Mouse (Mus musculus): ENCODE measurements around the gene Kdm8. TPM values are rescaled to one million over a fixed set of nuclear protein-coding genes. Genes with fewer than 3 reads are reported as not detected.
A peak's percentile ranks its signal among the peaks of the same experiment; 100 is the strongest.
"Not testable (repeated sequence)": the region's sequence is repeated elsewhere in the genome, so short reads cannot be mapped to it uniquely, and the experiment has no call there.

The Kdm8 gene
- polyA plus RNA-seq, 1 experiment from 2014 or later = 4.7 TPM

DNA sequence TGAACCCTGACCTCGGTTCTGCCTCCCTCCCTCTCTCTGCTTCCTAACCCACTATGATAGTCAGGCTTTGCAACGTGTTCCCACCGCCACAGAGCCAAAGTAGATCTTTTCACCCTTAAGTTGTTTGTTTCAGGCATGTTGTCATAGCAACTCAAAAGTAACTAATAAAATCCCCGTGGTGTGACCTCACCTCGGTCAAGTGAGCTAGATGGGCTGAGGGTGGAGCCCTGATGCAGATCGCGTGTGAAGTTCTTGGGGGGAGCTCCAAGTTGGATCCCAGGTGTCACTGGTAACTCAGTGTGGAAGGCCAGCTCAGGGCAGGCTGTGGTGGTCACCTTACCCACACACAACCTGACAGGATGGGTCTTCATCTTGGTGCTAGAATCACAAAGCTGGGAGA, 16.1 kb upstream of the Kdm8 start:
- H3K4me3 ChIP-seq = no peak overlapping the region
- WGBS = 82% methylated on average over 7 of the region's 7 CpGs
- H3K27me3 ChIP-seq = no peaks in the 10 kb centered on the region
- ATAC-seq (ENCODE audit: low read depth) = no peak
- H3K36me3 ChIP-seq = no peaks in the 10 kb centered on the region
- peaks cover 7% of the 10 kb centered on the region; the same call in 1 of the 2 replicates for H3K9me3 ChIP-seq
- no peak overlapping the region for H3K4me2 ChIP-seq
- H3K4me1 ChIP-seq (replicated peaks) = peaks cover 9% of the 10 kb centered on the region; the same call in 1 of the 2 replicates
- H3K27ac ChIP-seq (replicated peaks) = no peak overlapping the region
- H3K9ac ChIP-seq = no peak overlapping the region

DNA sequence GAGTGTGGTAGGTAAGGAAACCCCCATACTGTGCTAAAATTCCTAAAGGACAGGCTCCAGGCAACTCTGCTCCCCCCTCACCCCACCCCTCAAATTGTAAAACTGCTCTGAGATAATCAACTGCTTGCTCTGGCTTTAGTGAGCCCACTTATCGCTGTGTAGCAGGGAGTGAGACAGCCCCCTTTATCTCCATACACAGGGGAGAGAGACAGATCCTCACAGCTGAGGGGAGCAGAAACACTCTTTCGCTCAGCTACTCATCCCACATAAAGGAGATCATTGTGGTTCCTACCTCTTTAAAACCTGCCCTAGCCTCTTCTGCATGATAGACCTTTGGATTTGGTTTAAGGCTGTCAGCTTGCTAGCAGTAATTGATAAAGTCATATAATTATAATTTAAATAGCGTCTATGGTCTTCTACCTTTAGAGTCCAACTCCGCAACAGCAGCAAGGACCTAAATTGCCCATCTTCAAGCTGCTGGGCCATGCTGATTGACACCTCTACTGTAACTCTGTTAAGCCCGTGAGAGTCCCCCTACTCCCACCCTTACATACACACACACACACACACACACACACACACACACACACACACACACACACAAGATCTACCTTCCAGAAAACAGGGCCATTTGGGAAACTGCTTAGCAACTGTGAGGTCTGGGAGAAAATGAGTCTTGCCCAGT, 15.5 kb upstream of the Kdm8 start:
- ATAC-seq (ENCODE audit: low read depth); H3K4me2 ChIP-seq; H3K4me3 ChIP-seq; H3K36me3 ChIP-seq; H3K9ac ChIP-seq; H3K9me3 ChIP-seq; H3K27me3 ChIP-seq; H3K4me1 ChIP-seq (replicated peaks); H3K27ac ChIP-seq (replicated peaks): not testable (repeated sequence)
- WGBS = 76% methylated on average over 5 of the region's 5 CpGs

DNA sequence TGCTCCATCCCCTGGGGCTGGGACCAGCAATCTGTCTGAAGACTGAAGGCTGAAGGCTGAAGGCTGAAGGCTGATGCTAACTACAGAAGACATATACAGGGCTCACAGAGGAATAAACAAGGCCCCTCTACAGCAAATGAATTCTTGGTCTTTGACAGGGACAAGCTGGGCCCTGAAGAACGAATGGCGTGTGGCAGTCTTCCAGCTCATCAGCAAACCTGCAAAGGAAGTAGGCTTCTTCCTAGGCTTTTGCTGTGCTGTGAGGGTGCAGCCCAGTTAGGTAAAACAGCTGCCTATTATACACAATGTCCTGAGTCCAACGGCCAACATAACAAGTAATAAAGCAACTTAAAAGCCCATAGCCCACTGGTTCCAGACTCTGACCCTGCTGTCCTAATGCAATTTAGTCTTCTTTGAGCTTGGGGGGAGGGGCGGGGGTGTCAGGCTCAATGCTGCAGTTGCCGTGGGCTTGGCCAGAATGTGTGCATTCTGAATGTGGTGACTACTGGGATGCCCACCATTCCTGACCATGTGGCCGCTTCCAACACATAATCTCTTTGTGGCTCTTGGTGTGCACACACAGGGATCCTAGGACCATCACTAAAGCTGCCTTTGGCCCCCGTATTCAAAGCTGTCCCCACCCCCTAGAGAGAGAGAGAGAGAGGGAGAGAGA, 14.2 kb upstream of the Kdm8 start:
- H3K4me1 ChIP-seq (replicated peaks) = peaks cover 11% of the 10 kb centered on the region; the same call in 1 of the 2 replicates
- ATAC-seq (ENCODE audit: low read depth) = no peak
- 53% methylated on average over 7 of the region's 7 CpGs for WGBS
- H3K27ac ChIP-seq (replicated peaks) = 0 out of 2 replicates have a peak overlapping the region, but pooled peaks have one; percentile 49
- no peaks in the 10 kb centered on the region for H3K36me3 ChIP-seq
- H3K9ac ChIP-seq = no peak overlapping the region
- H3K27me3 ChIP-seq = no peaks in the 10 kb centered on the region
- H3K4me2 ChIP-seq = no peak overlapping the region
- H3K9me3 ChIP-seq = peaks cover 7% of the 10 kb centered on the region; the same call in 1 of the 2 replicates
- no peak overlapping the region for H3K4me3 ChIP-seq

DNA sequence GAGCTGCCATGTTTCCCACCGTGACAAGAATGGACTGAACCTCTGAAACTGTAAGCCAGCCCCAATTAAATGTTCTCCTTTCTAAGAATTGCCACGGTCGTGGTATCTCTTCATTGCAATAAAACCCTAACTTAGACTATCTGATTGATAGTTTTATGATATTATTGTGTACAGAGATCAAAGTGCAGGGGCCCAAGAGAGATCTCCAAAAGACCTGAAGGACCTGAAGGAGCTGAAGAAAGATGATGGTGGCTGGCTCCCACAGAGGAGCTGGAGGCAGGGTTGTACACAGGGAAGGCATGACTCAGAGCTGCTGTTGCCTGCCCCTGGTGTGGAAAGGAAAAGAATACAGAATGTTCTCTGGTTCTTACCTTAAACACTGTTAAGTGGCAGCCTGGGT, 10.6 kb upstream of the Kdm8 start:
- H3K27ac ChIP-seq (replicated peaks) = peak overlapping the region; percentile 62; the same call in 1 of the 2 replicates
- no peaks in the 10 kb centered on the region for H3K27me3 ChIP-seq
- no peak overlapping the region for H3K9ac ChIP-seq
- WGBS = 66% methylated on average over 3 of the region's 3 CpGs
- peaks cover 14% of the 10 kb centered on the region; the same call in 1 of the 2 replicates for H3K4me1 ChIP-seq (replicated peaks)
- peaks cover 7% of the 10 kb centered on the region; the same call in 1 of the 2 replicates for H3K9me3 ChIP-seq
- no peak overlapping the region for H3K4me3 ChIP-seq
- ATAC-seq (ENCODE audit: low read depth) = no peak
- H3K36me3 ChIP-seq = no peaks in the 10 kb centered on the region
- no peak overlapping the region for H3K4me2 ChIP-seq

DNA sequence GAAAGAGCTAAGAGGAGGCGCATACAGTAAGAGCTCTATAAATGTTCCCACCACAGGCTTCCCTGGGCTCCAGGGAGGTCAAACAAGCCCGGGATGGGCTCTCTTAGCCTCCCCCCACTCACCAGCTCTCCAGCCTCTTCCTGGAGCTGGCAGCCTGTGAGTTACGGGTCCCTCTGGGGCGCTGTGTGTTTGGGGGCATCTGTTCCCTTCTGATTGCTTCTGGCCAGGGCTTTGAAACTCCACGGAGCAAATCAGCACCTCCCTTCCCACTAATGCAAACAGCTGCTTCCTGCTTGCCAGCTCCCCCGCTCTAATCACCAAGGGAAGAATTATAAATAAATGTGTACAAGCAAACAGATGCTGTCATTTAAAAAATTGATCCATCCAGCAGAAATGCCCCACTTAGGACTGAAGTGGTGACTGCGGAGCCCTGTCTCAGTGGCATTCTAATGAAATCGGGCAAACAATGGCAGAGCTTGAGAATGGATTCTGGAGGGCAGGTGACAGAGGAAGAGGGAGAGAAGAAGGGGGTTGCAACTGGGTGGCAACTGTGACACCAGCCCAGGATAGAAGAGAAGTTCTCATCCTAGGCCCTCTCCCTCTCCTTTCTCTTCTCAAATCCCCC, 9.7 kb upstream of the Kdm8 start:
- peaks cover 7% of the 10 kb centered on the region; the same call in 1 of the 2 replicates for H3K9me3 ChIP-seq
- no peak overlapping the region for H3K9ac ChIP-seq
- peak; percentile 93 for ATAC-seq (ENCODE audit: low read depth)
- no peaks in the 10 kb centered on the region for H3K27me3 ChIP-seq
- peak overlapping the region; percentile 81 for H3K27ac ChIP-seq (replicated peaks)
- H3K4me3 ChIP-seq = no peak overlapping the region
- no peaks in the 10 kb centered on the region for H3K36me3 ChIP-seq
- 34% methylated on average over 8 of the region's 8 CpGs for WGBS
- H3K4me1 ChIP-seq (replicated peaks) = peaks cover 14% of the 10 kb centered on the region; the same call in 1 of the 2 replicates
- H3K4me2 ChIP-seq = no peak overlapping the region

DNA sequence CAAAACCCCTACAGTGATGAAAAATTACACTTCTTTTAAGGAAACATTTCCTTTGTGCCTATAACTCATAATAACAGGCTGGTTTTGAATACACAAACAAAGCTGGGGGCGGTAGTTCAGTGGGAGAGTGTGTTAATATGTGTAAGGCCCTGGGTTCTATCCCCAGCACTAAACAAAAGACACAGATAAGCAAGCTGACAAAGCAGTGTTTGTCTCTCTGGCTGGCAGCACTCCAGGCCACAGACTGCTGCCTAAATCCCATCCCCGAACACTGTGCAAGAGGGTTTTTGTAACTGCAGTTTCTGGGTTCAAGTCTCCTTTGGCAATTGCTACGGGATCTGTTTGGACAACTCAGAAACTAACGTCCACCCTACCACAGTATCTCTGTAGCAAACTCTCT, 2.2 kb upstream of the Kdm8 start:
- Histone ChIP-seq H3K27ac (replicated peaks) (no peak overlapping the region), H3K27me3 (no peaks in the 10 kb centered on the region), H3K4me3 (no peak overlapping the region), H3K4me2 (no peak overlapping the region), H3K4me1 (replicated peaks) (peaks cover 21% of the 10 kb centered on the region), H3K36me3 (no peaks in the 10 kb centered on the region), H3K9me3 (no peaks in the 10 kb centered on the region), H3K9ac (no peak overlapping the region)
- ATAC-seq (ENCODE audit: low read depth) = no peak
- WGBS = 72% methylated on average over 4 of the region's 4 CpGs

DNA sequence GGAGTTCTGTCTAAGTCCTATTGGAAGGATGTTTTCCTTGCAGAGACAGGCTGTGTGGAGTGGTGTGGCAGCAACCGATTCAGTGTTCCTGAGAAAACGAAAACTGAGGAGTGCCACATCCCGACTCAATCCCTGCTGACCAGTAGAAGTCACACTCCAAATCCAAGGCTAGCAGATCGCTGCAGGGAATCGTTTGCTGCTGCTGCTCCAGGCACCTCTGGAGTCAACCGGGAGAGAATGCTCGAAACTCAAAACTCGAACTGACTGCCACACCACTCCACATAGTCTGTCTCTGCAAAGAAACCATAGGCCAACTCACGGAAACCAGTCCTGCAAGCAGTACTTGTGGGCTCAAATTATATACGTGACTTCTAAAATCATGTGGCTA, 406 bp upstream of the Kdm8 start:
- peaks cover 21% of the 10 kb centered on the region for H3K4me1 ChIP-seq (replicated peaks)
- peak overlapping the region; percentile 57 for H3K4me3 ChIP-seq
- no peaks in the 10 kb centered on the region for H3K9me3 ChIP-seq
- WGBS = 23% methylated on average over 10 of the region's 10 CpGs
- H3K27me3 ChIP-seq = no peaks in the 10 kb centered on the region
- H3K27ac ChIP-seq (replicated peaks) = peak overlapping the region; percentile 98
- no peaks in the 10 kb centered on the region for H3K36me3 ChIP-seq
- peak; percentile 7 for ATAC-seq (ENCODE audit: low read depth)
- peak overlapping the region; percentile 81 for H3K9ac ChIP-seq
- peak overlapping the region; percentile 87 for H3K4me2 ChIP-seq

DNA sequence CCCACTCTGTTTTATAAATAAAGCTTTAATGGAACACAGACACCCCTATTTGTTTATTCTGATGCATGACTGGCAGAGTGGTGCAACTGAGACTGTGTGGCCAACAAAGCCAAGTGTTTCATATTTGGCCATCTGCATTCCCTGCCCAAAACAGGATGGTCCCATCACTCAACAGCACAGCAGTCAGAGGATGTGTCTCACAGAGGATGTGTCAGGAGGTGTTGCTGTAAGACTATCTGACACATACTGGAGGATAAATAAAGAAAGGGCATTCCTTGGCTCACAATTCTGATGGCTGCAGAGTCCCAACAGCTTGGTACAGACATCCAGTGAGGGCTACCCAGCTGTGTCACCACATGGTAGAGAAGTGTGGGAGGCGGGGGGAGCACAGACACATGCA, 6.2 kb downstream of the Kdm8 start:
- Histone ChIP-seq H3K9me3 (no peaks in the 10 kb centered on the region), H3K4me1 (replicated peaks) (peaks cover 4% of the 10 kb centered on the region), H3K36me3 (peaks cover 17% of the 10 kb centered on the region; the same call in 1 of the 2 replicates), H3K4me3 (no peak overlapping the region), H3K27me3 (no peaks in the 10 kb centered on the region), H3K9ac (no peak overlapping the region), H3K4me2 (no peak overlapping the region), H3K27ac (replicated peaks) (no peak overlapping the region)
- no peak for ATAC-seq (ENCODE audit: low read depth)
- 70% methylated on average over 1 of the region's 1 CpGs for WGBS

DNA sequence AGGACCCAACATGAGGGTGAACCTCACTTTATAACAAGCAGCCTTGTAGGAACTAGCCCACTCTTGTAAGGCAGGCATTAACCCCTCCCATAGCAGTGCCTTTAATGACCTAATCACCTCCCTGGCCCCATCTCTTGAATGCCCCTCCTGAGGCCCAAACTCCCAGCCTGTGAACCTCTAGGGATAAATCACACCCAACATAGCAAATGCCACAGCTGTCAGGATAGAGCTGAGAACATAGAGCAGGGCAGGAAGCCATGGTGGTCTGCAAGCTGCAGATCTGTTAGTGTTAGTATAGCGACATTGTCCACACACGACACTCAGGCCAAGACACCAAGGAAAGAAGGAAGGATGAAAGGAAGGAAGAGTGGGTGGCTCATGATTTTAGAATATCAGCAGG, 6.6 kb downstream of the Kdm8 start:
- ATAC-seq (ENCODE audit: low read depth) = no peak
- H3K36me3 ChIP-seq = peaks cover 19% of the 10 kb centered on the region; the same call in 1 of the 2 replicates
- H3K4me2 ChIP-seq = no peak overlapping the region
- no peak overlapping the region for H3K9ac ChIP-seq
- H3K4me1 ChIP-seq (replicated peaks) = 0 out of 2 replicates have a peak, but pooled peaks cover 2% of the 10 kb centered on the region
- H3K9me3 ChIP-seq = no peaks in the 10 kb centered on the region
- H3K4me3 ChIP-seq = no peak overlapping the region
- 70% methylated on average over 2 of the region's 2 CpGs for WGBS
- H3K27me3 ChIP-seq = no peaks in the 10 kb centered on the region
- no peak overlapping the region for H3K27ac ChIP-seq (replicated peaks)

DNA sequence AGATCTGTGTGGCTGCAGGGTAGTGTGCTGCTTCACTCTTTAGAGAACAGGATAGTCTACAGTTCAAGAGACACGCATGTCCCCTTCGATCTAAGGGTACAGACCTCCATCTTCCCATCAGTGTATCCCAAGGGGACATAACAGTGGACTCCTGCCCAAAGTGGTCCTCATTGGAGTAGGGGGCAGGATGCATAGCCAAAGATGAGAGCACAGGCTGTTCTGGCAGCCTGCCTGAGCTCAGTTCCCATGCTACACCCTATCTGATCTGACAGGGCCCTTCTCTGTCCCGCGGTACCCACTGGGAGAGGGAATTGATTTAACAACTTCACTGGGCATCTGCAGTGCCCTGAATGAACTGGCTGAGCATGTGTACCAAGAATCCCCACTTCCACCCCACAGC, 9.2 kb downstream of the Kdm8 start:
- no peak for ATAC-seq (ENCODE audit: low read depth)
- H3K27ac ChIP-seq (replicated peaks) = no peak overlapping the region
- WGBS = 96% methylated on average over 4 of the region's 4 CpGs

DNA sequence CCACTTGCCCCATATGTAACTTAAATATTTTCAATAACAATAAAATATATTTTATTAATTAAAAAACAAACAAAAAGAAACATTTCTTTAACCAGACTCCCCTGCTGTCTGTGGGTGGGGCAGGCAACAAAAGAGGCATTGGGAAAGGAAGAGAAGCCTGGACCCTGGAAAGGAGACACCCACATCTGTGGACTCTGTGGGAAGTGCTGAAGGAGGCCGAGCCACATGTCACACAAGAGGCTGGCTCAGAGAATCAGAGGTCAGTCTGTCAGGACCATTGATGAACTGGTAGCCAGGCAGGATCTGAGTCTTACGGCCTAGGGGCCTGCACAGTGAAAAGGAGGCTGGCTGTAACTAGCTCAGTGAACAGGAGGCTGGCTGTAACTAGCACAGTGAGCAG, 17.7 kb downstream of the Kdm8 start:
- WGBS = 51% methylated on average over 2 of the region's 2 CpGs
- no peak overlapping the region for H3K4me2 ChIP-seq
- no peak overlapping the region for H3K4me3 ChIP-seq
- H3K9me3 ChIP-seq = no peaks in the 10 kb centered on the region
- H3K4me1 ChIP-seq (replicated peaks) = peaks cover 9% of the 10 kb centered on the region; the same call in 1 of the 2 replicates
- H3K9ac ChIP-seq = no peak overlapping the region
- no peak for ATAC-seq (ENCODE audit: low read depth)
- H3K36me3 ChIP-seq = peaks cover 29% of the 10 kb centered on the region
- no peak overlapping the region for H3K27ac ChIP-seq (replicated peaks)
- no peaks in the 10 kb centered on the region for H3K27me3 ChIP-seq

More for the DNA sequence above, 9.2 kb downstream of the Kdm8 start:
- Histone ChIP-seq H3K9ac (0 out of 2 replicates have a peak overlapping the region, but pooled peaks have one; percentile 8), H3K4me3 (no peak overlapping the region), H3K36me3 (peaks cover 30% of the 10 kb centered on the region), H3K4me1 (replicated peaks) (no peaks in the 10 kb centered on the region), H3K27me3 (no peaks in the 10 kb centered on the region), H3K4me2 (no peak overlapping the region), H3K9me3 (no peaks in the 10 kb centered on the region)

DNA sequence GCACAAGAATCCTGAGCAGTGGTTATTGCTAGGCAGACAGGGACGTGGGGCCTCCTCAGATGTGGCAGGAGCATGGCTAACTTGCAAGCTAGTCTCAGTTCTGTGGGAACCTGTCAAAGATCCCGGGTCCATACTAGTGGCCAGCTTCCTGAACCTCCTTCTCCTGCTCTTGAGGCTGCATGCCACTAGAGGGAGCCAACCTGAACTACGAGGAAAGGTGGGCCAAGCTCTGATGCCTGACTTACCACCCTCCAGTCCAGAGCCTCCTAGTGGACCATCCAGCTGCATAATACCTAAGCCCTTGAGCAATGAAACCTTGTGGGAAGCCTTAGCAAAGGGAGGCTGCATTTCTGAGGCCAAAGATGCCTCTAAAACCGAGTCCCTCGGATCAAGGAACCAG, 25.5 kb downstream of the Kdm8 start:
- WGBS = 31% methylated on average over 5 of the region's 5 CpGs
- H3K9me3 ChIP-seq = no peaks in the 10 kb centered on the region
- no peak overlapping the region for H3K4me2 ChIP-seq
- H3K4me3 ChIP-seq = no peak overlapping the region
- ATAC-seq (ENCODE audit: low read depth) = 0 out of 2 replicates have a peak, but pooled peaks have one; percentile 56
- no peak overlapping the region for H3K27ac ChIP-seq (replicated peaks)
- H3K9ac ChIP-seq = no peak overlapping the region
- H3K4me1 ChIP-seq (replicated peaks) = peaks cover 16% of the 10 kb centered on the region
- H3K27me3 ChIP-seq = no peaks in the 10 kb centered on the region
- H3K36me3 ChIP-seq = peaks cover 53% of the 10 kb centered on the region
